Mouse (Mus musculus): ENCODE results near the gene Pgf. TPM values are rescaled to one million over a fixed set of nuclear protein-coding genes. Genes with fewer than 3 reads are reported as not detected.
A peak's percentile ranks its signal among the peaks of the same experiment; 100 is the strongest.

Pgf gene
- polyA plus RNA-seq, 1 experiment from 2014 or later: 14.9 TPM

DNA sequence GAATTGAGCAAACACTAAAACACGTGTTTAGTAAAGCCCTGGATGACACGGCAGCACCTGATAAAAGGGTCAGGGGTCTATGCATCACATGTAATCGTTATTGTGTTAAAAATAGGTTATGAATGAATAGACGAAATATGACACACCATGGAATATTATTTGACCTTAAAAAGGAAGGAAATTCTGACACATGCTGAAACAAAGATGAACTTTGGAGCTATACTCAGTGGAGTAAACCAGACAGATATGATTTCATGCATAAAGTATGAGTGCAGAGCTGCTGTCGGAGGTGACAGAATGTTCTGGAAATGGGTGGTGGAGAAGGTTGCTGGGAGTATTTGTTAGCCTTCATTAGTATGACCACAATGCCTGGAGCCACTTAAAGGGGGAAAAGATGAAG is 26.1 kb upstream of the Pgf start:
- no peak for ATAC-seq (ENCODE audit: insufficient read depth, low FRiP score)
- 59% methylated on average over 5 of the region's 5 CpGs for WGBS
- no peaks in the 10 kb centered on the region for H3K27me3 ChIP-seq (ENCODE audit: control insufficient read depth, insufficient read depth, low read length)

DNA sequence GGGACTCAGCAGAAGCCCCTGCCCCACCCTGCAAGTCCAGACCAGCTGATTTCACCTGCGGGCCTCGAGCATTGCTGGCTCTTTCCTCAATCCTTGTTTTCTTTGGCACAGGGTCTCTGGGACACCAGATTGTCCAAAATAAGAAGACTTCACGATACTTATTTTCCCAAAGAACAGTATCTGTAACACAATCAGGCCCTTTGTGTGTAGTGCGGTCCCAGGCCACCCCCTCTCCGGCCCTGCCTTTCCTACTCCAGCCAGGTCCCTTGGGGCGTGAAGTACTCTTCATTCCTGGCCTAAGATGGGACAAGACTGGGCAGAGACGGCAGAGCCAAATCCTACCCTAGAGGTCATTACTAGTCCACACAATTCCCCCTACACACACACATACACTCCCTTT is 24.6 kb upstream of the Pgf start:
- H3K9ac ChIP-seq (ENCODE audit: low read length): no peak overlapping the region
- 84% methylated on average over 7 of the region's 7 CpGs for WGBS
- no peak overlapping the region for H3K4me3 ChIP-seq (replicated peaks; ENCODE audit: low read length)
- H3K27ac ChIP-seq (ENCODE audit: low read length): no peak overlapping the region
- H3K4me2 ChIP-seq (ENCODE audit: low read depth, low read length): no peak overlapping the region
- peaks cover 22% of the 10 kb centered on the region for H3K4me1 ChIP-seq (ENCODE audit: control insufficient read depth, insufficient read depth, low read length)
- no peaks in the 10 kb centered on the region for H3K36me3 ChIP-seq (ENCODE audit: control insufficient read depth, insufficient read depth, low read length)
- H3K9me3 ChIP-seq (replicated peaks; ENCODE audit: control insufficient read depth, low read length): no peaks in the 10 kb centered on the region
- no peaks in the 10 kb centered on the region for H3K27me3 ChIP-seq (ENCODE audit: control insufficient read depth, insufficient read depth, low read length)
- ATAC-seq (ENCODE audit: insufficient read depth, low FRiP score): no peak

More for the DNA sequence above, 26.1 kb upstream of the Pgf start:
- H3K4me2 ChIP-seq (ENCODE audit: low read depth, low read length): no peak overlapping the region
- H3K27ac ChIP-seq (ENCODE audit: low read length): no peak overlapping the region
- peaks cover 12% of the 10 kb centered on the region for H3K4me1 ChIP-seq (ENCODE audit: control insufficient read depth, insufficient read depth, low read length)
- H3K9me3 ChIP-seq (replicated peaks; ENCODE audit: control insufficient read depth, low read length): no peaks in the 10 kb centered on the region
- no peak overlapping the region for H3K9ac ChIP-seq (ENCODE audit: low read length)
- H3K4me3 ChIP-seq (replicated peaks; ENCODE audit: low read length): no peak overlapping the region
- H3K36me3 ChIP-seq (ENCODE audit: control insufficient read depth, insufficient read depth, low read length): no peaks in the 10 kb centered on the region

DNA sequence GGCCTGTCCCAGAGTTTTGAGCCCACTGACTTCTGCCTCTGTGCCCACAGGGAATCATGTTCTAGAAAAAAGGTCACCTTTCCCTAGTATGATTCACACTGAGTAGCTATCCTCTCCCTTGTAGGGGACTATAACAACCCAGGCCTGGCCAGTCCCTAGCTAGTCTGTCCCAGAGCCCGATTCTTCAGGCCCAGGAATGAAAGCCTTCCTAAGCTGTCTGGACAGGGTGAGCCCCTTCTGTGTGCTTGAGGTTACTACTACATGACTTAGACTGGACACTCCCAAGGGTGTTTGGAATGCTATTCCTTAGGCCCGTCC is 24.2 kb upstream of the Pgf start:
- Histone ChIP-seq H3K4me3 (replicated peaks; ENCODE audit: low read length) (no peak overlapping the region), H3K27me3 (ENCODE audit: control insufficient read depth, insufficient read depth, low read length) (no peaks in the 10 kb centered on the region), H3K27ac (ENCODE audit: low read length) (no peak overlapping the region), H3K36me3 (ENCODE audit: control insufficient read depth, insufficient read depth, low read length) (no peaks in the 10 kb centered on the region), H3K9ac (ENCODE audit: low read length) (no peak overlapping the region), H3K4me1 (ENCODE audit: control insufficient read depth, insufficient read depth, low read length) (peaks cover 22% of the 10 kb centered on the region), H3K9me3 (replicated peaks; ENCODE audit: control insufficient read depth, low read length) (no peaks in the 10 kb centered on the region), H3K4me2 (ENCODE audit: low read depth, low read length) (no peak overlapping the region)
- WGBS: 88% methylated on average over 2 of the region's 2 CpGs
- no peak for ATAC-seq (ENCODE audit: insufficient read depth, low FRiP score)

DNA sequence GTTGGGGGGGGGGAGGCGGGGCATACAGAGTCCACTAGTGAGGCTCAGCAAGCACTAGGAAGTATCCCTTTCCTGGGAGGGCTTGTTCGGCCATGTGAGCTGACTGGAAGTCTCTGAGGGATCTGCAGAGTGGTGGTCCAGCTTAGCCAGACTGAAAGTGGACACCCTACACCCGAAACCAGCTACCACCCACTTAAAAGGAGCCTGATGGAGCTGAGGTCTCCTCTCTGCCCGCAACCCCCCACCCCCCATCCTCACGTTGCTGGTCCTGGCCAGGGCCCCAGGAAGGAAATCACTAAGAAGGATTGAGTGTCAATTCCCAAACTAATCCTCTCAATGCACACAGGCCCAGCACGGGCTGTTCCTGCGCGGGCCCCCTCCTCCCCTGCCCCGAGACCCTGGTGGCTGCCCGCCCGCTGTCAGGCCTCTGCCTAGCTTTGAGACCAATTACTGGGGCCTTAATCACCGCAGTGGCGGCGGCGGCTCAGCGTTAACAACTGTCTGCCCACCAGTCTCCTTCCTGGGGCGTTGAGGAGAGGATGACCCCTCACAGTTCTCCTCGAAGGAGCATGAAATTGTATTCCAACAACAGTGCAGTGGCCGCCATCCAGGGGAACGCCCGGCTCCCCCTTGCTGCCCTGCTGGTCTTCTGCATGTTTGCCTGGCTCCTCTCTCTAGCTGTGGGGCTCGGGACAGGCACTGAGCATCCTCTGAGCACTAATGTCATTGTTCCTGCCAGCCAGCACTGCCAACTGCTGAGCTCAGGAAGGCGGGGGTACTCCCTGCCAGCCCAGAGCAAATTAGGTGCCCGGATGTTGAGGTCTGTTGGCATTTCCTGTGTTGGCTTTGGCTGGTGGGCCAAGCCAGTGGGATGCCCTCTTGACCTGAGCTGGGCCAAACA is 23.6 kb upstream of the Pgf start:
- H3K4me1 ChIP-seq (ENCODE audit: control insufficient read depth, insufficient read depth, low read length): peaks cover 25% of the 10 kb centered on the region
- peak overlapping the region; percentile 49 for H3K9ac ChIP-seq (ENCODE audit: low read length)
- H3K27ac ChIP-seq (ENCODE audit: low read length): peak overlapping the region; percentile 44
- peak; percentile 19; the same call in 1 of the 2 replicates for ATAC-seq (ENCODE audit: insufficient read depth, low FRiP score)
- no peak overlapping the region for H3K4me3 ChIP-seq (replicated peaks; ENCODE audit: low read length)
- H3K36me3 ChIP-seq (ENCODE audit: control insufficient read depth, insufficient read depth, low read length): no peaks in the 10 kb centered on the region
- WGBS: 31% methylated on average over 23 of the region's 24 CpGs
- H3K27me3 ChIP-seq (ENCODE audit: control insufficient read depth, insufficient read depth, low read length): no peaks in the 10 kb centered on the region
- H3K4me2 ChIP-seq (ENCODE audit: low read depth, low read length): 0 out of 2 replicates have a peak overlapping the region, but pooled peaks have one; percentile 0
- no peaks in the 10 kb centered on the region for H3K9me3 ChIP-seq (replicated peaks; ENCODE audit: control insufficient read depth, low read length)

DNA sequence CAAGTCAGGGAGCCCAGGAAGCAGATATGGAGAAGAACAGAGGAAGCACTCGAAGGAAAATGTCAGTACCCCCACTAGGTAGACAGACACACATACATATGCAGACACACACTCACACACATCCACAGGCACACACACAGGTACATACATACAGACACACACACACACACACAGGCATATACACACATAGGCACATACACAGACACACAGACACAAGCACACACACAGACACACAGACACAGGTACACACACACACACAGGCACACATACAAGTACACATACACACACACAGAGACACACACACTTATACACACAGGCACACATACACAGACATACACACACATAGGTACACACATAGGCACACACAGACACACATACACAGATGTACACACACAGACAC is 22.4 kb upstream of the Pgf start:
- ATAC-seq (ENCODE audit: insufficient read depth, low FRiP score): no peak
- H3K4me1 ChIP-seq (ENCODE audit: control insufficient read depth, insufficient read depth, low read length): peaks cover 34% of the 10 kb centered on the region
- WGBS: 83% methylated on average over 1 of the region's 1 CpGs
- H3K4me2 ChIP-seq (ENCODE audit: low read depth, low read length): no peak overlapping the region
- H3K27ac ChIP-seq (ENCODE audit: low read length): no peak overlapping the region
- no peaks in the 10 kb centered on the region for H3K36me3 ChIP-seq (ENCODE audit: control insufficient read depth, insufficient read depth, low read length)
- no peak overlapping the region for H3K4me3 ChIP-seq (replicated peaks; ENCODE audit: low read length)
- no peaks in the 10 kb centered on the region for H3K9me3 ChIP-seq (replicated peaks; ENCODE audit: control insufficient read depth, low read length)
- H3K9ac ChIP-seq (ENCODE audit: low read length): no peak overlapping the region
- H3K27me3 ChIP-seq (ENCODE audit: control insufficient read depth, insufficient read depth, low read length): no peaks in the 10 kb centered on the region

- H3K4me3 ChIP-seq (replicated peaks; ENCODE audit: low read length): no peak overlapping the region
- no peak overlapping the region for H3K4me2 ChIP-seq (ENCODE audit: low read depth, low read length)
- peak overlapping the region; percentile 16; the same call in 1 of the 2 replicates for H3K27ac ChIP-seq (ENCODE audit: low read length)
- no peaks in the 10 kb centered on the region for H3K27me3 ChIP-seq (ENCODE audit: control insufficient read depth, insufficient read depth, low read length)
- H3K4me1 ChIP-seq (ENCODE audit: control insufficient read depth, insufficient read depth, low read length): peaks cover 49% of the 10 kb centered on the region
- H3K9me3 ChIP-seq (replicated peaks; ENCODE audit: control insufficient read depth, low read length): no peaks in the 10 kb centered on the region
- no peak overlapping the region for H3K9ac ChIP-seq (ENCODE audit: low read length)
- no peaks in the 10 kb centered on the region for H3K36me3 ChIP-seq (ENCODE audit: control insufficient read depth, insufficient read depth, low read length)
- ATAC-seq (ENCODE audit: insufficient read depth, low FRiP score): no peak
- WGBS: 35% methylated on average over 8 of the region's 8 CpGs
Measured at GRCm38 (mm10) chr12:85197936-85198335, 20.3 kb upstream of the Pgf start.

DNA sequence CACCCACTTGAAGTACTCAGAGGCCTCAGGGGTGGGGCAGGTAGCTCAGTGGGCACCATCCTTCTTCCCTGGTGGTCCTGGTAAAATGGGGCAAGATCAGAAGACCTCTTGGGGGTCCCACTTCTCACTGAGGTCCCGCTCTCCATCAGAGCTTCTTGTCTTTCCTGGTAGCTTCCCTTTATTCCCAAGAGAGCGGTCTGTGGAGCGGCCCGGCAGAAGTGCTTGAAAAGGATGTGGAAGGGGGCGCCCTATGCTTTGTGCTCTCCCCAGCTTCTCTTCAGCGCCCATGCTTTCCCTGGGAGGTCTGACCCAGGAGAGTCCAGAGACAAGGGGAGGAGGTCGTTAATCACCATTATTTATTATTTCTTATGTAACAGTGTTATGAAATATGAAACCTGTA is 19.8 kb upstream of the Pgf start:
- no peaks in the 10 kb centered on the region for H3K27me3 ChIP-seq (ENCODE audit: control insufficient read depth, insufficient read depth, low read length)
- no peaks in the 10 kb centered on the region for H3K36me3 ChIP-seq (ENCODE audit: control insufficient read depth, insufficient read depth, low read length)
- no peak overlapping the region; the same call in 1 of the 2 replicates for H3K27ac ChIP-seq (ENCODE audit: low read length)
- H3K9me3 ChIP-seq (replicated peaks; ENCODE audit: control insufficient read depth, low read length): no peaks in the 10 kb centered on the region
- no peak overlapping the region for H3K9ac ChIP-seq (ENCODE audit: low read length)
- no peak overlapping the region for H3K4me2 ChIP-seq (ENCODE audit: low read depth, low read length)
- no peak overlapping the region for H3K4me3 ChIP-seq (replicated peaks; ENCODE audit: low read length)
- WGBS: 63% methylated on average over 7 of the region's 7 CpGs
- peaks cover 52% of the 10 kb centered on the region for H3K4me1 ChIP-seq (ENCODE audit: control insufficient read depth, insufficient read depth, low read length)
- ATAC-seq (ENCODE audit: insufficient read depth, low FRiP score): no peak

- peak overlapping the region; percentile 0; the same call in 1 of the 2 replicates for H3K9ac ChIP-seq (ENCODE audit: low read length)
- no peak overlapping the region for H3K4me3 ChIP-seq (replicated peaks; ENCODE audit: low read length)
- ATAC-seq (ENCODE audit: insufficient read depth, low FRiP score): no peak
- H3K4me1 ChIP-seq (ENCODE audit: control insufficient read depth, insufficient read depth, low read length): peaks cover 46% of the 10 kb centered on the region
- 78% methylated on average over 10 of the region's 10 CpGs for WGBS
- H3K27ac ChIP-seq (ENCODE audit: low read length): no peak overlapping the region
- no peaks in the 10 kb centered on the region for H3K36me3 ChIP-seq (ENCODE audit: control insufficient read depth, insufficient read depth, low read length)
- H3K27me3 ChIP-seq (ENCODE audit: control insufficient read depth, insufficient read depth, low read length): no peaks in the 10 kb centered on the region
- no peak overlapping the region for H3K4me2 ChIP-seq (ENCODE audit: low read depth, low read length)
- no peaks in the 10 kb centered on the region for H3K9me3 ChIP-seq (replicated peaks; ENCODE audit: control insufficient read depth, low read length)
Measured at GRCm38 (mm10) chr12:85196191-85196590, 18.6 kb upstream of the Pgf start.

DNA sequence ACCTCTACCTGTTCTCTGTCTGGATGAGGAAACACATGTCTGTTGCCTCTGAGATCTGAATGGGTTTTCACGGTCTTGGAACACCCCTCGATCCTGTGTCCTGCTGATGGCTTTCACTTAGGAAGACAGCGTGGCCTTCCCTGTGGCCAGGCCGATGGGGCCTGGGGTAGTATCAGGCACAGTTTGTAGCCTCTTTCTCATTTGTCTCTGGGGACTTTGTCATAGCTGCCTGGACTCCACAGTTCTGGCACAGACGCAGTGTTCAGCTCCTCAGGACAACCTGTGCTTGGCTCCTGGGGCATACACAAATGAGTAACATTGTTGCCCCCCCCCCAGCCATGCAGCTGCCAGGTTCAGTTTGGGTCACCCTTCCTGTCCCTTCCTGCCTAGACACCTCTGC is 17.5 kb upstream of the Pgf start:
- no peaks in the 10 kb centered on the region for H3K36me3 ChIP-seq (ENCODE audit: control insufficient read depth, insufficient read depth, low read length)
- no peak overlapping the region for H3K4me3 ChIP-seq (replicated peaks; ENCODE audit: low read length)
- WGBS: 52% methylated on average over 5 of the region's 5 CpGs
- H3K27me3 ChIP-seq (ENCODE audit: control insufficient read depth, insufficient read depth, low read length): no peaks in the 10 kb centered on the region
- H3K27ac ChIP-seq (ENCODE audit: low read length): peak overlapping the region; percentile 31; the same call in 1 of the 2 replicates
- H3K9ac ChIP-seq (ENCODE audit: low read length): no peak overlapping the region
- H3K4me2 ChIP-seq (ENCODE audit: low read depth, low read length): no peak overlapping the region
- ATAC-seq (ENCODE audit: insufficient read depth, low FRiP score): peak; percentile 12; the same call in 1 of the 2 replicates
- no peaks in the 10 kb centered on the region for H3K9me3 ChIP-seq (replicated peaks; ENCODE audit: control insufficient read depth, low read length)
- peaks cover 42% of the 10 kb centered on the region for H3K4me1 ChIP-seq (ENCODE audit: control insufficient read depth, insufficient read depth, low read length)
